In genomic region chr17:70738168-70738854, GRCm38 (mm10) we compare ENCODE assay signal across 7 mouse cellular contexts.
DNase-seq lines count a peak whose midpoint lies in the region; ATAC-seq and TF ChIP-seq lines count a peak whose summit lies in the region.

No protein-coding gene starts in this region.

- H3K4me2 ChIP-seq in limb, embryonic 12.5 days: peak overlapping the region; percentile 58
- peak overlapping the region; percentile 50 for H3K4me2 ChIP-seq in midbrain, embryonic 13.5 days (replicated peaks)

- H3K27ac ChIP-seq in embryonic facial prominence, embryonic 10.5 days (replicated peaks): peak overlapping the region; percentile 80
- peak overlapping the region; percentile 70 for H3K27ac ChIP-seq in kidney, adult 2 months (ENCODE audit: insufficient read depth, low read depth, low read length)
- H3K27ac ChIP-seq in limb, embryonic 12.5 days: peak overlapping the region; percentile 79
- H3K27ac ChIP-seq in midbrain, embryonic 13.5 days: no peak overlapping the region
- H3K27ac ChIP-seq in spleen, adult 2 months (ENCODE audit: insufficient read depth, low read length): no peak overlapping the region

- WGBS in embryonic facial prominence, embryonic 10.5 days: 2% methylated on average over 17 of the region's 17 CpGs
- WGBS in kidney, adult 2 months: 4% methylated on average over 17 of the region's 17 CpGs
- WGBS in limb, embryonic 12.5 days: 3% methylated on average over 17 of the region's 17 CpGs
- WGBS in midbrain, embryonic 13.5 days: 3% methylated on average over 17 of the region's 17 CpGs
- WGBS in spleen, adult 2 months: 11% methylated on average over 17 of the region's 17 CpGs

- no peaks in the 10 kb centered on the region for H3K9me3 ChIP-seq in embryonic facial prominence, embryonic 10.5 days
- no peaks in the 10 kb centered on the region for H3K9me3 ChIP-seq in limb, embryonic 12.5 days
- no peaks in the 10 kb centered on the region for H3K9me3 ChIP-seq in midbrain, embryonic 13.5 days

- H3K36me3 ChIP-seq in embryonic facial prominence, embryonic 10.5 days (replicated peaks): no peaks in the 10 kb centered on the region
- H3K36me3 ChIP-seq in kidney, adult 2 months (ENCODE audit: control insufficient read depth, insufficient read depth, low read length): no peaks in the 10 kb centered on the region
- H3K36me3 ChIP-seq in limb, embryonic 12.5 days: no peaks in the 10 kb centered on the region
- H3K36me3 ChIP-seq in midbrain, embryonic 13.5 days: no peaks in the 10 kb centered on the region
- no peaks in the 10 kb centered on the region for H3K36me3 ChIP-seq in spleen, adult 2 months (ENCODE audit: control insufficient read depth, insufficient read depth, low read length)

- 0 out of 2 replicates have a peak overlapping the region, but pooled peaks have one; percentile 18 for H3K9ac ChIP-seq in limb, embryonic 12.5 days (replicated peaks)
- no peak overlapping the region for H3K9ac ChIP-seq in midbrain, embryonic 13.5 days (replicated peaks)

- TF ChIP-seq POLR2A in kidney, adult 2 months (IDR thresholded peaks at IDR 0.05; ENCODE audit: low read depth, low read length): no peak
- no peak for TF ChIP-seq POLR2A in spleen, adult 2 months (IDR thresholded peaks at IDR 0.05; ENCODE audit: low read depth, low read length)

- no peaks in the 10 kb centered on the region for H3K27me3 ChIP-seq in embryonic facial prominence, embryonic 10.5 days (replicated peaks; ENCODE audit: low read depth, poor library complexity, severe bottlenecking)
- no peaks in the 10 kb centered on the region for H3K27me3 ChIP-seq in kidney, adult 2 months (replicated peaks; ENCODE audit: control insufficient read depth, insufficient read depth, low read length)
- no peaks in the 10 kb centered on the region for H3K27me3 ChIP-seq in limb, embryonic 12.5 days
- H3K27me3 ChIP-seq in midbrain, embryonic 13.5 days: peaks cover 6% of the 10 kb centered on the region; the same call in 1 of the 2 replicates
- no peaks in the 10 kb centered on the region for H3K27me3 ChIP-seq in spleen, adult 2 months (ENCODE audit: control insufficient read depth, insufficient read depth, low read length)

- ATAC-seq in limb, embryonic 12.5 days (ENCODE audit: insufficient number of reproducible peaks, insufficient read depth, low FRiP score, low TSS enrichment, low read depth): peak; percentile 92
- ATAC-seq in midbrain, embryonic 13.5 days: peak; percentile 96

- DNase-seq in adrenal gland, adult 2 months: peak; percentile 93
- peak; percentile 93 for DNase-seq in embryonic facial prominence, embryonic 10.5 days (ENCODE audit: low spot score)
- DNase-seq in heart, adult 8-10 months (ENCODE audit: low spot score): peak; percentile 95
- peak; percentile 96 for DNase-seq in kidney, adult 2 months
- peak in 1 of 2 experiments; percentile 52 for DNase-seq in spleen, adult 2 months (ENCODE audit: low read depth in 1 of 2, low spot score in 2 of 2)

- TF ChIP-seq CTCF in kidney, adult 2 months (conservative IDR thresholded peaks at IDR 0.05; ENCODE audit: insufficient read depth, insufficient read length, low read depth, low read length): peak; percentile 77
- peak; percentile 62; the same call in 1 of the 2 replicates for TF ChIP-seq CTCF in spleen, adult 2 months (IDR thresholded peaks at IDR 0.05; ENCODE audit: extremely low read depth, insufficient read depth, insufficient read length, insufficient replicate concordance)

- peaks cover 21% of the 10 kb centered on the region for H3K4me1 ChIP-seq in embryonic facial prominence, embryonic 10.5 days
- peaks cover 6% of the 10 kb centered on the region; the same call in 1 of the 2 replicates for H3K4me1 ChIP-seq in kidney, adult 2 months (ENCODE audit: control insufficient read depth, insufficient read depth, low read length)
- peaks cover 16% of the 10 kb centered on the region for H3K4me1 ChIP-seq in limb, embryonic 12.5 days (replicated peaks)
- H3K4me1 ChIP-seq in midbrain, embryonic 13.5 days (replicated peaks): peaks cover 17% of the 10 kb centered on the region
- H3K4me1 ChIP-seq in spleen, adult 2 months (ENCODE audit: control insufficient read depth, insufficient read depth, insufficient read length): no peaks in the 10 kb centered on the region

- peak overlapping the region; percentile 45 for H3K4me3 ChIP-seq in embryonic facial prominence, embryonic 10.5 days
- H3K4me3 ChIP-seq in kidney, adult 2 months (ENCODE audit: insufficient read depth, low read depth, low read length): peak overlapping the region; percentile 13; the same call in 1 of the 2 replicates
- peak overlapping the region; percentile 24 for H3K4me3 ChIP-seq in limb, embryonic 12.5 days (replicated peaks)
- H3K4me3 ChIP-seq in midbrain, embryonic 13.5 days (replicated peaks): peak overlapping the region; percentile 16
- no peak overlapping the region for H3K4me3 ChIP-seq in spleen, adult 2 months (ENCODE audit: extremely low read depth, insufficient read depth, insufficient read length)

Comparison
In these comparisons a context has a peak if more than half of its experiments do, and no peak if none do; other contexts are left out.
1. H3K27ac ChIP-seq: peak in embryonic facial prominence, embryonic 10.5 days (single experiment), kidney, adult 2 months (single experiment) and limb, embryonic 12.5 days (single experiment); none in midbrain, embryonic 13.5 days (single experiment) and spleen, adult 2 months (single experiment).